Mouse (Mus musculus) CD4-positive helper T cell, adult 2 months (primary cell): ENCODE measurements around the gene Tuba1a.
A peak's percentile ranks its signal among the peaks of the same experiment; 100 is the strongest.
"Not testable (repeated sequence)": the region's sequence is repeated elsewhere in the genome, so short reads cannot be mapped to it uniquely, and the experiment has no call there.

Source experiments
- DNase-seq: peaks from one replicate; pipeline ENCODE4 v3.0.0-alpha.2; 2012; ENCODE audit warnings: low read depth, missing footprints, low spot score

Gene Tuba1a

GRCm38 (mm10) chr15:98954425-98955253, 1.1 kb upstream of the Tuba1a start:
- no peak for DNase-seq

- DNase-seq, result no peak
Observed at GRCm38 (mm10) chr15:98952751-98953400, 627 bp downstream of the Tuba1a start.

GRCm38 (mm10) chr15:98952063-98952455, 1.4 kb downstream of the Tuba1a start:
- DNase-seq, result no peak

- not testable (repeated sequence) for DNase-seq
Observed at GRCm38 (mm10) chr15:98951122-98952062, 2.1 kb downstream of the Tuba1a start.

- no peak for DNase-seq
Observed at GRCm38 (mm10) chr15:98949607-98949892, 4.0 kb downstream of the Tuba1a start.

GRCm38 (mm10) chr15:98948857-98949606, 4.5 kb downstream of the Tuba1a start:
- DNase-seq, result no peak

GRCm38 (mm10) chr15:98948382-98948781, 5.1 kb downstream of the Tuba1a start:
- DNase-seq, result no peak

- DNase-seq, result no peak
Observed at GRCm38 (mm10) chr15:98947884-98948283, 5.6 kb downstream of the Tuba1a start.

- no peak for DNase-seq
Observed at GRCm38 (mm10) chr15:98943133-98943532, 10.4 kb downstream of the Tuba1a start.

GRCm38 (mm10) chr15:98942081-98942480, 11.4 kb downstream of the Tuba1a start:
- DNase-seq, result no peak

- DNase-seq, result no peak
Observed at GRCm38 (mm10) chr15:98941539-98941938, 12.0 kb downstream of the Tuba1a start.

- no peak for DNase-seq
Observed at GRCm38 (mm10) chr15:98940816-98941215, 12.7 kb downstream of the Tuba1a start.

- peak; percentile 92 for DNase-seq
Observed at GRCm38 (mm10) chr15:98934217-98934839, 19.2 kb downstream of the Tuba1a start, which contains the start of gene Tuba1b. TSS of gene Tuba1b (minus strand) at chr15:98934565.

GRCm38 (mm10) chr15:98933833-98934216, 19.7 kb downstream of the Tuba1a start:
- peak; percentile 97 for DNase-seq

GRCm38 (mm10) chr15:98933004-98933671, 20.4 kb downstream of the Tuba1a start:
- DNase-seq, result not testable (repeated sequence)

- no peak for DNase-seq
Observed at GRCm38 (mm10) chr15:98930998-98931397, 22.5 kb downstream of the Tuba1a start.

- no peak for DNase-seq
Observed at GRCm38 (mm10) chr15:98930017-98930734, 23.3 kb downstream of the Tuba1a start.

GRCm38 (mm10) chr15:98928598-98929240, 24.8 kb downstream of the Tuba1a start:
- peak; percentile 55 for DNase-seq

- peak; percentile 81 for DNase-seq
Observed at GRCm38 (mm10) chr15:98927566-98927965, 25.9 kb downstream of the Tuba1a start.
